Mouse (Mus musculus) kidney, embryonic 14.5 days (tissue): ENCODE measurements around the gene Slco4a1. TPM values are rescaled to one million over a fixed set of nuclear protein-coding genes. Genes with fewer than 3 reads are reported as not detected.

Source experiments
- ATAC-seq: fragments of 200-750 bp; cut with Nextera tagmentation; 2 replicates; pipeline ENCODE4 v1.8.0; 2017; ENCODE audit warnings: moderate number of reproducible peaks, mild to moderate bottlenecking, moderate TSS enrichment, moderate library complexity; ENCODE audit not compliant: low FRiP score, low TSS enrichment
- H3K27ac ChIP-seq: fragments of 300-500 bp; sonication (generic); 2 replicates; pipeline ENCODE4 v1.5.1; 2014; ENCODE audit warnings: low read depth, mild to moderate bottlenecking, low read length, moderate library complexity, mixed read lengths
- H3K27me3 ChIP-seq: fragments of 300-500 bp; sonication (generic); 2 replicates; pipeline ENCODE4 v1.6.1; 2014; ENCODE audit warnings: mild to moderate bottlenecking, low read length; ENCODE audit not compliant: control insufficient read depth, insufficient read depth
- H3K36me3 ChIP-seq: fragments of 300-500 bp; sonication (generic); 2 replicates; pipeline ENCODE4 v1.6.1; 2014; ENCODE audit warnings: low read length, mixed read lengths; ENCODE audit not compliant: control insufficient read depth, insufficient read depth
- H3K4me1 ChIP-seq: fragments of 300-500 bp; sonication (generic); 2 replicates; pipeline ENCODE4 v1.6.1; 2014; ENCODE audit warnings: low read length, mixed read lengths; ENCODE audit not compliant: control insufficient read depth, insufficient read depth
- H3K4me2 ChIP-seq: fragments of 300-500 bp; sonication (generic); replicated peaks from 2 replicates; pipeline ENCODE4 v1.6.1; 2014; ENCODE audit warnings: low read depth, mild to moderate bottlenecking, low read length
- H3K4me3 ChIP-seq: fragments of 300-500 bp; sonication (generic); 2 replicates; pipeline ENCODE4 v1.5.1; 2014; ENCODE audit warnings: mild to moderate bottlenecking, low read length
- H3K9ac ChIP-seq: fragments of 300-500 bp; sonication (generic); 2 replicates; pipeline ENCODE4 v1.6.1; 2014; ENCODE audit warnings: low read depth, mild to moderate bottlenecking, low read length, moderate library complexity
- H3K9me3 ChIP-seq: fragments of 300-500 bp; sonication (generic); 2 replicates; pipeline ENCODE4 v1.6.1; 2016; ENCODE audit warnings: low read length; ENCODE audit not compliant: control insufficient read depth
- WGBS: fragments of 180-500 bp; shearing (Covaris S2); extraction: QIAGEN DNeasy Blood & Tissue Kit; methylation state at CpG from one replicate; pipeline ENCODE4 v1.1.7; 2014; 5-methylcytosine and 5-hydroxymethylcytosine counted together
- polyA plus RNA-seq: library from polyadenylated mRNA; unstranded; fragments of >200 nt; fragmentation: Nextera tagmentation; extraction: Ambion mirVana; gene quantifications from 2 replicates; pipeline ENCODE4 v1.2.1, GENCODE M21; 2014

Gene Slco4a1
- polyA plus RNA-seq, 1 experiment from 2014 or later: 1.9 TPM

DNA sequence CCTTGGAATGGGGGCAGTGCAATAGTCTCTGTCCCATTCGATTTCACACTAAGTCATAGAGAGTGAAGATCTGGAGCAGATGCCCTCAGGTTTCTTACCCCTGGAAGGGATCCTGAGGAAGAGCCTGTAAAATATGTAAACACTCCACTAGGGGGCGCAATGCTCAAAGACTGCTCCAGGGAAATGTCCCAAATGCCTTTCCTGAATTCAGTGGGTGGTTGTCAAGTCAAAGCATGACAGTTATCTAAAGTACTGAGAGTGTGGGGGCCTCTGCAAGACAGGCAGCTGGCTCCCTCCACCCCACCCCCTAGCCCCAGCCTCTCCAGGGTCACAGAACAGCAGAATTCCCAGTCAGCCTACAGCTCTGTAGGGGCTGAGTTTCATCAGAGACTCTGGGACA, 27.7 kb upstream of the Slco4a1 start:
- no peaks in the 10 kb centered on the region for H3K36me3 ChIP-seq
- H3K4me2 ChIP-seq: no peak overlapping the region
- no peak overlapping the region for H3K9ac ChIP-seq
- no peak overlapping the region for H3K4me3 ChIP-seq
- WGBS: 44% methylated on average over 2 of the region's 2 CpGs
- no peak for ATAC-seq
- no peak overlapping the region for H3K27ac ChIP-seq
- H3K27me3 ChIP-seq: 0 out of 2 replicates have a peak, but pooled peaks cover 3% of the 10 kb centered on the region
- no peaks in the 10 kb centered on the region for H3K9me3 ChIP-seq
- H3K4me1 ChIP-seq: no peaks in the 10 kb centered on the region

DNA sequence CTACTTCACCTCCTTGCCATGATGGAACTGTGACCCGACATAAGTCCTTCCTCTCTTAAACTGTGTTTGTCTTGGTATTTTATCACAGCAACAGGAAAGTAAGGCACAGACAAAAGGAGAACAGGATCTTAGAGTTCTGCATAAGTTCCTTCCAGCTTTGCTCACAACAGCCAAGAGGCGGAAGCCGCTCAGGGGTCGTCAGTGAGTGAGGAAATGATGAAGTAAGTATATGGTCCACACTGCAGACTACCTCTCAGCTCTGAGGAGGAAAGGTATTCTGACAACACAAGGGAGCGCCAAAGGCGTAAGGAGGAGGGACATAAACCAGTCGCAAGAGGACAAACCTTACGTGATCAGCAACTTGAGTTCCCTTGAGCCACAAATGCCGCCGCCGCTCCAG, 25.4 kb upstream of the Slco4a1 start:
- no peak for ATAC-seq
- no peak overlapping the region for H3K27ac ChIP-seq
- no peak overlapping the region for H3K9ac ChIP-seq
- H3K27me3 ChIP-seq: 0 out of 2 replicates have a peak, but pooled peaks cover 3% of the 10 kb centered on the region
- WGBS: 73% methylated on average over 11 of the region's 11 CpGs
- H3K9me3 ChIP-seq: no peaks in the 10 kb centered on the region
- no peaks in the 10 kb centered on the region for H3K36me3 ChIP-seq
- H3K4me2 ChIP-seq: no peak overlapping the region
- no peaks in the 10 kb centered on the region for H3K4me1 ChIP-seq
- H3K4me3 ChIP-seq: no peak overlapping the region

- Histone ChIP-seq H3K27me3 (0 out of 2 replicates have a peak, but pooled peaks cover 3% of the 10 kb centered on the region), H3K4me1 (no peaks in the 10 kb centered on the region), H3K27ac (no peak overlapping the region), H3K36me3 (no peaks in the 10 kb centered on the region), H3K4me3 (no peak overlapping the region), H3K9ac (no peak overlapping the region), H3K4me2 (no peak overlapping the region), H3K9me3 (no peaks in the 10 kb centered on the region)
- 16% methylated on average over 10 of the region's 10 CpGs for WGBS
- no peak for ATAC-seq
Measured at GRCm38 (mm10) chr2:180432042-180432668, 23.9 kb upstream of the Slco4a1 start.

DNA sequence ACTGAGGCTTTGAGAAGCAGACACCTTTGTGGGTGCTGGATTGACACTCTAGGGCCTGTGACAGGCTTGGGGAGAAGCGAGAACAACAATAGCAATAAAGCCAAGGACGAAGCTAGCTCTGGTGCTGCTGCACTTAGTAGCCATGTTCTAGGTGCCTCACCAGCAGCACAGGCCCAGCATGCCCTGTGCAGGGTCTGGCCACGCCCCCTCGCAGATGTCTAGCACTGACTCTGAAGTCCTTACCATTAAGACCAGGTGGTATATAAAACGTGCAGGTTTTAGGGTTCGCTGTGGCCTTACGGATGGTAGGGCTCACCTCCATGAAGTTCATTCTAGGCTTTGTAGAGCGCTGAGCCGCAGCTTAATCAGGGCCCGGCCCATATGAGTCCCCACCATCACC, 23.3 kb upstream of the Slco4a1 start:
- 0 out of 2 replicates have a peak, but pooled peaks cover 1% of the 10 kb centered on the region for H3K27me3 ChIP-seq
- H3K27ac ChIP-seq: no peak overlapping the region
- H3K4me2 ChIP-seq: no peak overlapping the region
- H3K4me1 ChIP-seq: no peaks in the 10 kb centered on the region
- H3K9me3 ChIP-seq: no peaks in the 10 kb centered on the region
- WGBS: 69% methylated on average over 10 of the region's 10 CpGs
- H3K36me3 ChIP-seq: no peaks in the 10 kb centered on the region
- H3K4me3 ChIP-seq: no peak overlapping the region
- ATAC-seq: no peak; the same call in 1 of the 2 replicates
- no peak overlapping the region for H3K9ac ChIP-seq

GRCm38 (mm10) chr2:180433350-180433749, 22.7 kb upstream of the Slco4a1 start:
- Histone ChIP-seq H3K4me3 (no peak overlapping the region), H3K9me3 (no peaks in the 10 kb centered on the region), H3K36me3 (no peaks in the 10 kb centered on the region), H3K9ac (no peak overlapping the region), H3K4me2 (no peak overlapping the region), H3K27me3 (no peaks in the 10 kb centered on the region), H3K4me1 (no peaks in the 10 kb centered on the region), H3K27ac (no peak overlapping the region)
- 78% methylated on average over 7 of the region's 7 CpGs for WGBS
- ATAC-seq: no peak

- no peaks in the 10 kb centered on the region for H3K36me3 ChIP-seq
- H3K27ac ChIP-seq: no peak overlapping the region
- no peak for ATAC-seq
- H3K27me3 ChIP-seq: no peaks in the 10 kb centered on the region
- no peak overlapping the region for H3K4me2 ChIP-seq
- H3K4me1 ChIP-seq: no peaks in the 10 kb centered on the region
- H3K9ac ChIP-seq: no peak overlapping the region
- no peaks in the 10 kb centered on the region for H3K9me3 ChIP-seq
- WGBS: 51% methylated on average over 4 of the region's 4 CpGs
- H3K4me3 ChIP-seq: no peak overlapping the region
Measured at GRCm38 (mm10) chr2:180435341-180435926, 20.6 kb upstream of the Slco4a1 start.

- Histone ChIP-seq H3K4me2 (no peak overlapping the region), H3K4me3 (no peak overlapping the region), H3K9ac (no peak overlapping the region), H3K36me3 (no peaks in the 10 kb centered on the region), H3K9me3 (no peaks in the 10 kb centered on the region), H3K4me1 (no peaks in the 10 kb centered on the region), H3K27ac (no peak overlapping the region), H3K27me3 (no peaks in the 10 kb centered on the region)
- 73% methylated on average over 5 of the region's 5 CpGs for WGBS
- no peak for ATAC-seq
Measured at GRCm38 (mm10) chr2:180437149-180437864, 18.7 kb upstream of the Slco4a1 start.

- H3K27ac ChIP-seq: no peak overlapping the region
- H3K27me3 ChIP-seq: no peaks in the 10 kb centered on the region
- 80% methylated on average over 3 of the region's 3 CpGs for WGBS
- H3K4me3 ChIP-seq: no peak overlapping the region
- H3K36me3 ChIP-seq: no peaks in the 10 kb centered on the region
- no peak overlapping the region for H3K4me2 ChIP-seq
- H3K9me3 ChIP-seq: no peaks in the 10 kb centered on the region
- no peak for ATAC-seq
- H3K9ac ChIP-seq: no peak overlapping the region
- no peaks in the 10 kb centered on the region for H3K4me1 ChIP-seq
Measured at GRCm38 (mm10) chr2:180439791-180440190, 16.3 kb upstream of the Slco4a1 start.
